Mouse (Mus musculus) spleen, adult 2 months (tissue): Measurements from ENCODE around the gene Gm9639. TPM values are rescaled to one million over a fixed set of nuclear protein-coding genes. Genes with fewer than 3 reads are reported as not detected.

ENCODE experiments used
- polyA plus RNA-seq: library from polyadenylated mRNA; depleted of rRNA; stranded (reverse); fragments of >200 nt; gene quantifications from 2 replicates; pipeline ENCODE4 v1.2.3, GENCODE M21; 2012; rRNA removed

Gene Gm9639
- polyA plus RNA-seq, 1 experiment, result not detected

Other genes with a start within 250 kb of the Gm9639 start
- gene Pttg1ip, start 213.4 kb downstream of the Gm9639 start, polyA plus RNA-seq, result 63.4 and 65.3 TPM in 2 replicates
- 131 and 154 TPM in 2 replicates for gene Sumo3, start 189.0 kb downstream of the Gm9639 start, polyA plus RNA-seq
- not detected in 2 replicates for gene Gm49325, start 188.9 kb downstream of the Gm9639 start, polyA plus RNA-seq
- 31.4 and 34.0 TPM in 2 replicates for gene Ube2g2, start 172.8 kb downstream of the Gm9639 start, polyA plus RNA-seq
- 0.55 and 1.1 TPM in 2 replicates for gene Tspear, start 108.5 kb downstream of the Gm9639 start, polyA plus RNA-seq
- gene Gm19402, start 104.3 kb downstream of the Gm9639 start, polyA plus RNA-seq, result not detected in 2 replicates
- not detected in 2 replicates for gene Gm9508, start 97.8 kb downstream of the Gm9639 start, polyA plus RNA-seq
- gene Gm10272, start 88.5 kb downstream of the Gm9639 start, polyA plus RNA-seq, result not detected in 2 replicates
- not detected in 2 replicates for gene Gm10024, start 83.6 kb downstream of the Gm9639 start, polyA plus RNA-seq
- 0.39 TPM in 1 of 2 replicates, not detected in the other for gene Gm10142, start 79.3 kb downstream of the Gm9639 start, polyA plus RNA-seq
- gene Krtap12-1, start 74.5 kb downstream of the Gm9639 start, polyA plus RNA-seq, result not detected in 2 replicates
- gene Gm10100, start 68.6 kb downstream of the Gm9639 start, polyA plus RNA-seq, result not detected in 2 replicates
- gene Gm18596, start 52.4 kb downstream of the Gm9639 start, polyA plus RNA-seq, result not detected in 2 replicates
- gene Gm9736, start 43.7 kb downstream of the Gm9639 start, polyA plus RNA-seq, result not detected in 2 replicates
- gene Gm3233, start 35.4 kb downstream of the Gm9639 start, polyA plus RNA-seq, result not detected in 2 replicates
- not detected in 2 replicates for gene Gm3238, start 23.8 kb downstream of the Gm9639 start, polyA plus RNA-seq
- not detected in 2 replicates for gene Gm7138, start 18.1 kb downstream of the Gm9639 start, polyA plus RNA-seq
- not detected in 2 replicates for gene Gm3250, start 12.5 kb downstream of the Gm9639 start, polyA plus RNA-seq
- not detected in 2 replicates for gene Gm7137, start 6.9 kb downstream of the Gm9639 start, polyA plus RNA-seq
- gene Gm19668, start 4.1 kb upstream of the Gm9639 start, polyA plus RNA-seq, result not detected in 2 replicates
- gene Gm9507, start 16.8 kb upstream of the Gm9639 start, polyA plus RNA-seq, result not detected in 2 replicates
- gene Gm2696, start 19.6 kb upstream of the Gm9639 start, polyA plus RNA-seq, result not detected in 2 replicates
- not detected in 2 replicates for gene Krtap10-4, start 32.0 kb upstream of the Gm9639 start, polyA plus RNA-seq
- gene Krtap10-10, start 40.9 kb upstream of the Gm9639 start, polyA plus RNA-seq, result not detected in 2 replicates
- not detected in 2 replicates for gene Gm36176, start 51.7 kb upstream of the Gm9639 start, polyA plus RNA-seq
- not detected in 2 replicates for gene Gm10318, start 57.8 kb upstream of the Gm9639 start, polyA plus RNA-seq
- gene Gm3285, start 66.9 kb upstream of the Gm9639 start, polyA plus RNA-seq, result 0.09 TPM in 1 of 2 replicates, not detected in the other
- gene Lrrc3, start 107.5 kb upstream of the Gm9639 start, polyA plus RNA-seq, result 0.70 and 1.2 TPM in 2 replicates
- gene Trpm2, start 175.5 kb upstream of the Gm9639 start, polyA plus RNA-seq, result 51.6 and 52.3 TPM in 2 replicates
- gene 1810043G02Rik, start 183.4 kb upstream of the Gm9639 start, polyA plus RNA-seq, result 21.4 and 30.1 TPM in 2 replicates
- gene Pfkl, start 215.0 kb upstream of the Gm9639 start, polyA plus RNA-seq, result 61.1 and 65.8 TPM in 2 replicates
- gene Dnmt3l, start 246.9 kb upstream of the Gm9639 start, polyA plus RNA-seq, result 0.08 TPM in 1 of 2 replicates, not detected in the other
- gene Aire, start 248.5 kb upstream of the Gm9639 start, polyA plus RNA-seq, result 4.0 and 4.6 TPM in 2 replicates